Mouse (Mus musculus): ENCODE results near the gene Cep41. TPM values are rescaled to one million over a fixed set of nuclear protein-coding genes. Genes with fewer than 3 reads are reported as not detected.

The Cep41 gene
- total and polyA plus RNA-seq, 2 experiments from 2014 or later = 4.7 to 5.7 TPM

DNA sequence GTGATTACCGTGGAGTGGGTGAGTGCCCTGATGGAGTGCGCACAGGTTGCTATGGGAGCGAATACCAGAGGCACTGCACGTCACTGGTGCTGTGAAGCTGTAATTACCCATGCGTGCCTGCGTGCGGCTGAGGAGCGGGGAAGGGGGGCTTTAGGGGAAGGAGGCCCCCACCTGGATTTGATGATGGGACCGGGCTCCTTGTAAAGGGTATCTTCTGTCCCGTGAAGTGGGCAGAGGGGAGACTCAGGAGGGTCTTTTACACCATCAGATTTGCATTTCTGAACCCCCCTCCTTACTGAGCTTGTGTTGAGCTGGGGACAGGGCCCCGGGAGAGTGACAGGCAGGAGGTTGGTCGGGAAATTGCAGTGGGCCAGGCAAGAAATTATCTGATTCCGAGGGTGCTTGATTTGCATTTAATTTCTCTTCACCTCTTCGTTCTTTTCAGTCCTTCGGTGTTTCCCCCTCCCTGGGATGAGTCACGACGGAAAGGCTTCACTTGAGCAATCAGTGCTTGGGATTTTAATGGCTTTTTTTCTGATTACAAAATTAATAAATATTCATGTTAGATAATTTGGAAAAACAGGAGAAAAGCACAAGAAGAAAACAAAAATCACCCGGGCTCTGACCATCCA is 75.5 kb downstream of the Cep41 start:
- Histone ChIP-seq H3K4me1 (ENCODE audit: control insufficient read depth, insufficient read depth) (peaks cover 43% of the 10 kb centered on the region), H3K4me2 (ENCODE audit: low read depth, low read length) (peak overlapping the region; percentile 20), H3K27me3 (ENCODE audit: control insufficient read depth, insufficient read depth, low read length) (no peaks in the 10 kb centered on the region), H3K27ac (ENCODE audit: low read depth) (no peak overlapping the region), H3K9ac (replicated peaks; ENCODE audit: low read depth, low read length) (0 out of 2 replicates have a peak overlapping the region, but pooled peaks have one; percentile 7), H3K9me3 (replicated peaks; ENCODE audit: control insufficient read depth, low read length) (no peaks in the 10 kb centered on the region), H3K4me3 (ENCODE audit: low read depth, low read length) (no peak overlapping the region), H3K36me3 (replicated peaks; ENCODE audit: control insufficient read depth, insufficient read depth, low read length) (no peaks in the 10 kb centered on the region)
- DNase-seq (ENCODE audit: low spot score) (peak; percentile 58), ATAC-seq (ENCODE audit: insufficient read depth, low read depth) (peak; percentile 45; the same call in 1 of the 2 replicates)
- WGBS = 33% methylated on average over 18 of the region's 18 CpGs
- no peak for TF ChIP-seq EP300 (IDR thresholded peaks at IDR 0.05; ENCODE audit: low read depth)
- TF ChIP-seq CTCF (IDR thresholded peaks at IDR 0.05; ENCODE audit: low read depth) = no peak; the same call in 1 of the 2 replicates

DNA sequence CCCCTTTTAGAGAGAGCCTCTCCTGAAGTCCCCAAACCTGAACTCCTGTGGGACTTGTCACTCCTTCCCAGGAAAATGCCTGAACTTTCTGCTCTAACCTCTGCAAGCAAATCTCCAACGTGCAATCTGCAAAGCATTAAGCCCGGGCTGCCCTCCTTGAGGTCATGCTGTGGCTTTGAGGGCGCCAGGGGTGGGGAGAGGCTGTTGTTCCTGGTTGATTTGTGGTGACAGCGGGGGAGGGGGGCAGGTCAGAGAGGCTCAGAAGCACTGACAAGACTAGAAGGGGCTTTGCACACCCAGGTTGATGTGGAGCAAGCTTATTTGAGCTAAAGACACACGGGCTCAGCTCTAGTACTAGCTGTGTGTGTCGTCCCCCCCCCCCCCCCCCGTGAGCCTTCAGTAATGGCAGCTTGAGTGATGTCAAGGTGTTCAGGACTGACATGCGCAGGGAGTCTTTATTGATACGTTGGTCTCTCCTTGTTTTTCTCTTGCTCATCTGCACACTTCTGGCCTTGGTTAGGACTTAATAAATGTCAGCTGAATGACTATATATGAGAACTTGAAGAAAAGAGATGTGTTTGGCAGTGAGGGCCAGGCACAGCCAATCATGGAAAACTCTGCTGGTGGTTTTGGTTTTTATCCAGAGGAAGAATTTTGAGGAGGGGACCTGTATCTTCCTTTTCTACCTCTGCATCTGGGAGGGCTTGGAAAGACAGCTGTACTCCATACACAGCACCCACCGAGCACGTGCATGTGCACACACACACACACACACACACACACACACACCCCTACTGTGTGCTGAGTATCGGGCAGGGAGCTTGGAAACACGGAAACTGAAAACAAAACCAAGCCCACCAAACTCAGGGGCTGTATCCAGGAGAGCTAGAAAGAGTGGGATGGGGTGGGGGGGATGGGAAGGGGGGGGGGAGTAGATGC is 76.3 kb downstream of the Cep41 start:
- H3K36me3 ChIP-seq (replicated peaks; ENCODE audit: control insufficient read depth, insufficient read depth, low read length) = no peaks in the 10 kb centered on the region
- no peak overlapping the region for H3K27ac ChIP-seq (ENCODE audit: low read depth)
- TF ChIP-seq CTCF (IDR thresholded peaks at IDR 0.05; ENCODE audit: low read depth) = no peak
- TF ChIP-seq EP300 (IDR thresholded peaks at IDR 0.05; ENCODE audit: low read depth) = no peak
- H3K9me3 ChIP-seq (replicated peaks; ENCODE audit: control insufficient read depth, low read length) = no peaks in the 10 kb centered on the region
- H3K4me1 ChIP-seq (ENCODE audit: control insufficient read depth, insufficient read depth) = peaks cover 39% of the 10 kb centered on the region
- H3K4me2 ChIP-seq (ENCODE audit: low read depth, low read length) = peak overlapping the region; percentile 20
- no peak overlapping the region for H3K4me3 ChIP-seq (ENCODE audit: low read depth, low read length)
- no peaks in the 10 kb centered on the region for H3K27me3 ChIP-seq (ENCODE audit: control insufficient read depth, insufficient read depth, low read length)
- ATAC-seq (ENCODE audit: insufficient read depth, low read depth) (no peak), DNase-seq (ENCODE audit: low spot score) (no peak)
- H3K9ac ChIP-seq (replicated peaks; ENCODE audit: low read depth, low read length) = 0 out of 2 replicates have a peak overlapping the region, but pooled peaks have one; percentile 7
- WGBS = 28% methylated on average over 13 of the region's 13 CpGs

GRCm38 (mm10) chr6:30616491-30616941 is 77.0 kb downstream of the Cep41 start:
- Histone ChIP-seq H3K4me1 (ENCODE audit: control insufficient read depth, insufficient read depth) (peaks cover 33% of the 10 kb centered on the region), H3K36me3 (replicated peaks; ENCODE audit: control insufficient read depth, insufficient read depth, low read length) (no peaks in the 10 kb centered on the region), H3K27me3 (ENCODE audit: control insufficient read depth, insufficient read depth, low read length) (no peaks in the 10 kb centered on the region), H3K9ac (replicated peaks; ENCODE audit: low read depth, low read length) (no peak overlapping the region), H3K9me3 (replicated peaks; ENCODE audit: control insufficient read depth, low read length) (no peaks in the 10 kb centered on the region), H3K4me2 (ENCODE audit: low read depth, low read length) (no peak overlapping the region), H3K4me3 (ENCODE audit: low read depth, low read length) (no peak overlapping the region), H3K27ac (ENCODE audit: low read depth) (no peak overlapping the region)
- TF ChIP-seq CTCF (IDR thresholded peaks at IDR 0.05; ENCODE audit: low read depth) (no peak), EP300 (IDR thresholded peaks at IDR 0.05; ENCODE audit: low read depth) (no peak)
- DNase-seq (ENCODE audit: low spot score) (no peak), ATAC-seq (ENCODE audit: insufficient read depth, low read depth) (no peak)
- 27% methylated on average over 8 of the region's 8 CpGs for WGBS

- Histone ChIP-seq H3K4me3 (ENCODE audit: low read depth, low read length) (no peak overlapping the region), H3K9me3 (replicated peaks; ENCODE audit: control insufficient read depth, low read length) (no peaks in the 10 kb centered on the region), H3K36me3 (replicated peaks; ENCODE audit: control insufficient read depth, insufficient read depth, low read length) (no peaks in the 10 kb centered on the region), H3K4me1 (ENCODE audit: control insufficient read depth, insufficient read depth) (peaks cover 26% of the 10 kb centered on the region), H3K9ac (replicated peaks; ENCODE audit: low read depth, low read length) (no peak overlapping the region), H3K27ac (ENCODE audit: low read depth) (no peak overlapping the region), H3K27me3 (ENCODE audit: control insufficient read depth, insufficient read depth, low read length) (no peaks in the 10 kb centered on the region), H3K4me2 (ENCODE audit: low read depth, low read length) (no peak overlapping the region)
- 54% methylated on average over 4 of the region's 4 CpGs for WGBS
- no peak for DNase-seq (ENCODE audit: low spot score)
- ATAC-seq (ENCODE audit: insufficient read depth, low read depth) = no peak
- TF ChIP-seq CTCF (IDR thresholded peaks at IDR 0.05; ENCODE audit: low read depth) = no peak
- no peak for TF ChIP-seq EP300 (IDR thresholded peaks at IDR 0.05; ENCODE audit: low read depth)
These were observed 77.8 kb downstream of the Cep41 start for GRCm38 (mm10) chr6:30615741-30616140.

DNA sequence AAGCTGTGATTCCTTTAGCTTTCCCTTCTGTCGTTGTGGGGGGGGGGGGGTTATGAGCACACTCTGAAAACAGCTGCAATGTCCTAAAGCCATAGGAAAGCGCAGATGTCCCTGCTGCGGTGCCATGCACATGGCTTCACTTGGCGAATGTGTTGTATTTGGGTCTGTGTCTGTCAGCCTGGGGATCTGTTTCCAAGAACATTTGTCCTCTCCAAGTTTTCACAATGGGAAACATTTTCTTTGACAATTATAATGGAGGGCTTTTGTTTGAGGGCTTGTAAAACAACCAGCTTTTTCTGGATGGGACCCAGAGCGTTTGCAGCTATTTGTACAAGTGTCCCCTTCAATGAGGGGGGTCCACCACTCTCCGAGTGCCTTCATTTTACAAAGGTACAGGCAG is 79.3 kb downstream of the Cep41 start:
- Histone ChIP-seq H3K4me3 (ENCODE audit: low read depth, low read length) (no peak overlapping the region), H3K4me2 (ENCODE audit: low read depth, low read length) (no peak overlapping the region), H3K9ac (replicated peaks; ENCODE audit: low read depth, low read length) (no peak overlapping the region), H3K9me3 (replicated peaks; ENCODE audit: control insufficient read depth, low read length) (no peaks in the 10 kb centered on the region), H3K27me3 (ENCODE audit: control insufficient read depth, insufficient read depth, low read length) (no peaks in the 10 kb centered on the region), H3K4me1 (ENCODE audit: control insufficient read depth, insufficient read depth) (peaks cover 21% of the 10 kb centered on the region), H3K36me3 (replicated peaks; ENCODE audit: control insufficient read depth, insufficient read depth, low read length) (no peaks in the 10 kb centered on the region), H3K27ac (ENCODE audit: low read depth) (no peak overlapping the region)
- TF ChIP-seq EP300 (IDR thresholded peaks at IDR 0.05; ENCODE audit: low read depth) (no peak), CTCF (IDR thresholded peaks at IDR 0.05; ENCODE audit: low read depth) (no peak)
- DNase-seq (ENCODE audit: low spot score) (no peak), ATAC-seq (ENCODE audit: insufficient read depth, low read depth) (no peak)
- 83% methylated on average over 6 of the region's 6 CpGs for WGBS
